Mouse (Mus musculus): ENCODE measurements around the gene Ptprm.

Gene Ptprm

GRCm38 (mm10) chr17:66720992-66721351 lies 633.3 kb downstream of the Ptprm start:
- no peak for DNase-seq (ENCODE audit: low read depth)

- no peak for DNase-seq (ENCODE audit: low read depth)
Observed at GRCm38 (mm10) chr17:66720200-66720991, 633.9 kb downstream of the Ptprm start.

GRCm38 (mm10) chr17:66712456-66713205 lies 641.6 kb downstream of the Ptprm start:
- DNase-seq (ENCODE audit: low read depth), result no peak

GRCm38 (mm10) chr17:66711221-66712016 lies 642.8 kb downstream of the Ptprm start:
- no peak for DNase-seq (ENCODE audit: low read depth)

- no peak for DNase-seq (ENCODE audit: low read depth)
Observed at GRCm38 (mm10) chr17:66710568-66710967, 643.7 kb downstream of the Ptprm start.

GRCm38 (mm10) chr17:66708748-66709147 lies 645.5 kb downstream of the Ptprm start:
- DNase-seq (ENCODE audit: low read depth), result no peak

- DNase-seq (ENCODE audit: low read depth), result no peak
Observed at GRCm38 (mm10) chr17:66707684-66708083, 646.6 kb downstream of the Ptprm start.

GRCm38 (mm10) chr17:66701358-66702184 lies 652.7 kb downstream of the Ptprm start:
- DNase-seq (ENCODE audit: low read depth), result no peak

GRCm38 (mm10) chr17:66699896-66700295 lies 654.4 kb downstream of the Ptprm start:
- no peak for DNase-seq (ENCODE audit: low read depth)

- DNase-seq (ENCODE audit: low read depth), result no peak
Observed at GRCm38 (mm10) chr17:66697650-66698049, 656.6 kb downstream of the Ptprm start.

GRCm38 (mm10) chr17:66696531-66697172 lies 657.6 kb downstream of the Ptprm start:
- DNase-seq (ENCODE audit: low read depth), result no peak

- no peak for DNase-seq (ENCODE audit: low read depth)
Observed at GRCm38 (mm10) chr17:66694326-66694725, 659.9 kb downstream of the Ptprm start.

- no peak for DNase-seq (ENCODE audit: low read depth)
Observed at GRCm38 (mm10) chr17:66693676-66694304, 660.5 kb downstream of the Ptprm start.

GRCm38 (mm10) chr17:66692941-66693675 lies 661.1 kb downstream of the Ptprm start:
- DNase-seq (ENCODE audit: low read depth), result no peak

- no peak for DNase-seq (ENCODE audit: low read depth)
Observed at GRCm38 (mm10) chr17:66688179-66688578, 666.1 kb downstream of the Ptprm start.

- no peak for DNase-seq (ENCODE audit: low read depth)
Observed at GRCm38 (mm10) chr17:66687543-66687942, 666.7 kb downstream of the Ptprm start.

- DNase-seq (ENCODE audit: low read depth), result no peak
Observed at GRCm38 (mm10) chr17:66686701-66687489, 667.4 kb downstream of the Ptprm start.

- DNase-seq (ENCODE audit: low read depth), result no peak
Observed at GRCm38 (mm10) chr17:66683411-66683810, 670.8 kb downstream of the Ptprm start.

GRCm38 (mm10) chr17:66680662-66681061 lies 673.6 kb downstream of the Ptprm start:
- DNase-seq (ENCODE audit: low read depth), result peak; percentile 11

All from c-Kit-positive CD71-positive TER-119-negative erythroid progenitor cells, embryonic 14.5 days (primary cell).